Mouse (Mus musculus) ovary, adult 18-20 months (tissue): ENCODE results near the gene Olfr1220.

Experiments
- DNase-seq: peaks from one replicate; pipeline ENCODE4 v3.0.0; 2022; ENCODE audit warnings: low spot score, mixed read lengths

The Olfr1220 gene

GRCm38 (mm10) chr2:89106735-89107134 is at the start of gene Olfr1220:
Olfr1220 (minus strand) TSS chr2:89106835.
- DNase-seq = no peak

- DNase-seq = no peak
Observed at GRCm38 (mm10) chr2:89151460-89151859, 44.8 kb upstream of the Olfr1220 start, which contains the start of gene Olfr1223. Olfr1223 (minus strand) TSS chr2:89151560.

- no peak for DNase-seq
Observed at GRCm38 (mm10) chr2:89132954-89133353, 26.3 kb upstream of the Olfr1220 start, which contains the start of gene Olfr1222. Olfr1222 (minus strand) TSS chr2:89133054.

GRCm38 (mm10) chr2:89117183-89117582 is 10.5 kb upstream of the Olfr1220 start, which contains the start of gene Olfr1221:
Olfr1221 (minus strand) TSS chr2:89117283.
- no peak for DNase-seq

GRCm38 (mm10) chr2:89105651-89106050 is 984 bp downstream of the Olfr1220 start:
- DNase-seq = no peak

GRCm38 (mm10) chr2:89093848-89094247 is 12.8 kb downstream of the Olfr1220 start:
- DNase-seq = no peak

- DNase-seq = no peak
Observed at GRCm38 (mm10) chr2:89083413-89083812, 23.2 kb downstream of the Olfr1220 start, which contains the start of gene Olfr1219. Olfr1219 (minus strand) TSS chr2:89083513.

GRCm38 (mm10) chr2:89081487-89081886 is 25.1 kb downstream of the Olfr1220 start:
- no peak for DNase-seq

- no peak for DNase-seq
Observed at GRCm38 (mm10) chr2:89061087-89061486, 45.5 kb downstream of the Olfr1220 start, which contains the start of gene Olfr1218. Olfr1218 (minus strand) TSS chr2:89061187.
